Mouse (Mus musculus) Patski (cell line): ENCODE data around the gene Catsperg2. TPM values are rescaled to one million over a fixed set of nuclear protein-coding genes. Genes with fewer than 3 reads are reported as not detected.

Source experiments
- ATAC-seq: fragments of 100-300 bp; one replicate; pipeline ENCODE4 v1.8.0; 2021
- CTCF ChIA-PET: fragments of 350-600 bp; sonication (Branson Sonifier 250); formaldehyde crosslinking; loops from one replicate; lab custom pipeline; 2022; ENCODE audit warnings: inconsistent platforms; lab: Charles Lee
- POLR2A ChIA-PET: fragments of 350-600 bp; sonication (Branson Sonifier 250); formaldehyde crosslinking; loops from one replicate; lab custom pipeline; 2022; ENCODE audit warnings: antibody characterized with exemption, inconsistent platforms; lab: Charles Lee
- DNase-seq: peaks from one replicate; pipeline ENCODE4 v3.0.0-alpha.2; 2011; ENCODE audit warnings: low read depth, low spot score
- H3K27me3 ChIP-seq: fragments of 371-371 bp; one replicate; pipeline ENCODE4 v1.5.1; 2021
- CTCF ChIP-seq: fragments of 100-300 bp; IDR thresholded peaks from one replicate; pipeline ENCODE4 v1.5.1; 2021
- in situ Hi-C: fragments of 300-500 bp; cut with MboI; formaldehyde crosslinking; loops from 3 replicates; pipeline ENCODE4 v1.11.1; 2018; ENCODE audit warnings: low pct_unique_long_range_greater_than_20kb, mixed read lengths
- polyA plus RNA-seq: library from polyadenylated mRNA; unstranded; gene quantifications from one replicate; pipeline ENCODE4 v1.2.3, GENCODE M21; 2021

Catsperg2 gene
- polyA plus RNA-seq, 1 experiment from 2014 or later: 0.04 TPM

DNA sequence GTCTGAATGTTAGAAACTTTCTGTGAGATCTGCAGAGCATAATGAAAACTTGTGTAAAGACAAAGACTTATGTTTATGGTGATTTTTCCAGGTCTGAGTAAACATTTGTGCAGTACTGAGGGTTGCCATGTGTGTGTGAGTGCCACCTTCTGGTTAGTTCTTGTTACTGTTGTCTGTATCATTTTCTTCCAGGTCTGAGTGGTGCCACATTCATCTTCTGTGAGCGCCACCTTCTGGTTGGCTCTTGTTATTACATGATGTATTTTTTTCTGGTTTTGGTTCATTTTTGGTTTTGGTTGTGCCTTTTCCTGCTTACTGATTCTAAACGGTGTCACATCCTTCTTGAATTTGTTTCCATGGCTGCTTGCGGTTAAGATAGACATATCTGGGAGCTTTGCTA lies 45.0 kb downstream of the Catsperg2 start:
- POLR2A ChIA-PET: no interaction called here
- CTCF ChIA-PET: interaction anchor here (1.1 to 1.7 kb wide), 2 partner anchors 11 to 23 kb away, joined by 3 read pairs; no protein-coding TSS in a partner anchor
- peak; percentile 68 for TF ChIP-seq CTCF
- ATAC-seq: no peak
- in situ Hi-C loops: loop anchor here (10.0 kb wide), 1 partner anchor 117 kb away; no protein-coding TSS in a partner anchor
- no peak for DNase-seq
- H3K27me3 ChIP-seq: no peaks in the 10 kb centered on the region

Other genes with a start within 250 kb of the Catsperg2 start
- 27.2 TPM for gene Sipa1l3, start 208.4 kb downstream of the Catsperg2 start, polyA plus RNA-seq
- gene Zfp84, start 41.5 kb upstream of the Catsperg2 start, polyA plus RNA-seq: 11.7 TPM
- 11.8 TPM for gene Zfp30, start 57.0 kb upstream of the Catsperg2 start, polyA plus RNA-seq
- 12.8 TPM for gene Zfp790, start 89.1 kb upstream of the Catsperg2 start, polyA plus RNA-seq
- 6.1 TPM for gene Zfp940, start 126.6 kb upstream of the Catsperg2 start, polyA plus RNA-seq
- 5.3 TPM for gene Zfp420, start 132.9 kb upstream of the Catsperg2 start, polyA plus RNA-seq
- 11.3 TPM for gene Zfp27, start 179.5 kb upstream of the Catsperg2 start, polyA plus RNA-seq
- 9.3 TPM for gene Zfp383, start 181.2 kb upstream of the Catsperg2 start, polyA plus RNA-seq
- 12.1 TPM for gene Zfp74, start 227.1 kb upstream of the Catsperg2 start, polyA plus RNA-seq